ENCODE assay signal across 8 mouse cellular contexts in the genomic region with DNA sequence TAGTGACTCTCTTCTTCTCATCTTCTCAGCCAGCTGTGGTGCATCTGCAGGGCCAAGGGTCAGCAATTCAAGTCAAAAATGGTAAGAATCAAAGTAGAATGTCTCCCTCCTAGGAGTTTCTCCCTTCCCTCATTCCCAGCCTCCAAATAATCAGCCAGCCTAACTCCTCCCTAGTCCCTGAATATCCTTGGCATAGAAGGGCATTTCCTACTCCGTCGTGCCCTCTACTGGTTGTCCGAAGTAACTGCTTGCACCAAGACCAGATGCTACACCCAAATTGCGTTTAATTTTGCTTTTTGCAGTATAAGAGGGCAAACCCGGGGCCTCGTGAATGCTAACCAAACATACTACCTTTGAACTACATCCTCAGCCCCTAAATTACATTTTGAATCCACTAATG. TPM values are rescaled to one million over a fixed set of nuclear protein-coding genes. Genes with fewer than 3 reads are reported as not detected.
DNase-seq lines count a peak whose midpoint lies in the region; ATAC-seq and TF ChIP-seq lines count a peak whose summit lies in the region.
"Had no signal": no experiment of that assay in that cellular context is flagged by ENCODE, and none has a peak within 500 bp of the region (broad histone marks: within the 10 kb centered on the region; RNA-seq: fewer than 3 reads in every experiment).

No protein-coding gene starts in this region.

- no peaks in the 10 kb centered on the region for H3K79me2 ChIP-seq in CH12.LX (replicated peaks; ENCODE audit: control insufficient read depth, extremely low read depth, insufficient read depth, poor library complexity, severe bottlenecking)

- H3K4me3 ChIP-seq in kidney, adult 2 months (ENCODE audit: insufficient read depth, low read depth, low read length): no peak overlapping the region
- H3K4me3 ChIP-seq in kidney, embryonic 16.5 days (ENCODE audit: low read length): no peak overlapping the region
- no peak overlapping the region for H3K4me3 ChIP-seq in CH12.LX (replicated peaks in 1 of 3; ENCODE audit: low read depth in 2 of 3, low read length in 2 of 3, poor library complexity in 1 of 3)
- no peak overlapping the region for H3K4me3 ChIP-seq in embryonic facial prominence, embryonic 10.5 days

- no peak for TF ChIP-seq EP300 in CH12.LX (IDR thresholded peaks at IDR 0.05; ENCODE audit: low read length)

- no peaks in the 10 kb centered on the region for H3K4me1 ChIP-seq in kidney, adult 2 months (ENCODE audit: control insufficient read depth, insufficient read depth, low read length)
- no peaks in the 10 kb centered on the region for H3K4me1 ChIP-seq in kidney, embryonic 16.5 days (ENCODE audit: insufficient read depth, low read length)
- H3K4me1 ChIP-seq in CH12.LX (ENCODE audit: control insufficient read depth in 1 of 2, insufficient read depth in 2 of 2): no peaks in the 10 kb centered on the region
- no peaks in the 10 kb centered on the region for H3K4me1 ChIP-seq in embryonic facial prominence, embryonic 10.5 days

- peak; percentile 74 for TF ChIP-seq CTCF in kidney, adult 2 months (conservative IDR thresholded peaks at IDR 0.05; ENCODE audit: insufficient read depth, insufficient read length, low read depth, low read length)
- peak; percentile 38 to 61 for TF ChIP-seq CTCF in CH12.LX (conservative IDR thresholded peaks at IDR 0.05 in 1 of 2, IDR thresholded peaks at IDR 0.05 in 1 of 2; ENCODE audit: low read depth in 2 of 2, low read length in 2 of 2)

- peak; percentile 36 for TF ChIP-seq RAD21 in CH12.LX (IDR thresholded peaks at IDR 0.05; ENCODE audit: low read depth, low read length)

- dilution Hi-C loops in CH12.LX (cut with MboI; ENCODE audit: extremely low pct_ligation_motif_present, extremely low pct_unique_long_range_greater_than_20kb, low sequenced_read_pairs): no loop called here

- 22% methylated on average over 6 of the region's 6 CpGs for WGBS in kidney, adult 2 months
- 32% methylated on average over 6 of the region's 6 CpGs for WGBS in kidney, embryonic 16.5 days
- WGBS in embryonic facial prominence, embryonic 10.5 days: 30% methylated on average over 6 of the region's 6 CpGs

- no peaks in the 10 kb centered on the region for H3K9me3 ChIP-seq in kidney, embryonic 16.5 days (ENCODE audit: low read length)
- H3K9me3 ChIP-seq in CH12.LX (replicated peaks; ENCODE audit: low read length): no peaks in the 10 kb centered on the region
- H3K9me3 ChIP-seq in embryonic facial prominence, embryonic 10.5 days: no peaks in the 10 kb centered on the region

- no peaks in the 10 kb centered on the region for H3K27me3 ChIP-seq in kidney, adult 2 months (replicated peaks; ENCODE audit: control insufficient read depth, insufficient read depth, low read length)
- peaks cover 6% of the 10 kb centered on the region for H3K27me3 ChIP-seq in kidney, embryonic 16.5 days (ENCODE audit: insufficient read depth, low read length)
- no peaks in the 10 kb centered on the region for H3K27me3 ChIP-seq in CH12.LX (replicated peaks)
- peaks cover 73% of the 10 kb centered on the region for H3K27me3 ChIP-seq in embryonic facial prominence, embryonic 10.5 days (replicated peaks; ENCODE audit: low read depth, poor library complexity, severe bottlenecking)

- H3K4me2 ChIP-seq in kidney, embryonic 16.5 days (replicated peaks; ENCODE audit: low read depth, low read length): no peak overlapping the region
- H3K4me2 ChIP-seq in CH12.LX (ENCODE audit: insufficient read depth, low read depth, poor library complexity, severe bottlenecking): no peak overlapping the region

- in situ Hi-C loops in CH12.LX (cut with MboI; ENCODE audit: low pct_ligation_motif_present, low pct_unique_long_range_greater_than_20kb, low sequenced_read_pairs): no loop called here

- no peak overlapping the region for H3K9ac ChIP-seq in kidney, embryonic 16.5 days (replicated peaks; ENCODE audit: low read length)
- H3K9ac ChIP-seq in CH12.LX (ENCODE audit: insufficient read depth, low read depth): no peak overlapping the region

- H3K27ac ChIP-seq in kidney, adult 2 months (ENCODE audit: insufficient read depth, low read depth, low read length): no peak overlapping the region
- H3K27ac ChIP-seq in kidney, embryonic 16.5 days (ENCODE audit: low read length): no peak overlapping the region
- H3K27ac ChIP-seq in CH12.LX (ENCODE audit: insufficient read depth, low read depth): no peak overlapping the region
- no peak overlapping the region for H3K27ac ChIP-seq in embryonic facial prominence, embryonic 10.5 days (replicated peaks)

- TF ChIP-seq POLR2A in kidney, adult 2 months (IDR thresholded peaks at IDR 0.05; ENCODE audit: low read depth, low read length): no peak
- TF ChIP-seq POLR2A in CH12.LX (IDR thresholded peaks at IDR 0.05; ENCODE audit: low read depth, low read length): no peak

- peak; percentile 17 for DNase-seq in kidney, adult 2 months
- peak; percentile 17 for DNase-seq in CH12.LX (ENCODE audit: extremely low read depth)
- DNase-seq in Muller cell, postnatal 12 days (ENCODE audit: inconsistent ontology term): peak; percentile 1
- peak; percentile 39 for DNase-seq in embryonic facial prominence, embryonic 10.5 days (ENCODE audit: low spot score)
- DNase-seq in layer of hippocampus, postnatal 14 days (ENCODE audit: low spot score in 2 of 2): peak; percentile 6 to 26
- peak; percentile 14 for DNase-seq in retina, postnatal 7 days (ENCODE audit: low read depth, low spot score)

- no peak for ATAC-seq in kidney, embryonic 16.5 days (ENCODE audit: low FRiP score, low TSS enrichment)

- no peaks in the 10 kb centered on the region for H3K36me3 ChIP-seq in kidney, adult 2 months (ENCODE audit: control insufficient read depth, insufficient read depth, low read length)
- no peaks in the 10 kb centered on the region for H3K36me3 ChIP-seq in kidney, embryonic 16.5 days (ENCODE audit: insufficient read depth, low read length)
- H3K36me3 ChIP-seq in CH12.LX (replicated peaks in 1 of 2; ENCODE audit: control insufficient read depth in 1 of 2, insufficient read depth in 1 of 2, low read length in 1 of 2): no peaks in the 10 kb centered on the region
- no peaks in the 10 kb centered on the region for H3K36me3 ChIP-seq in embryonic facial prominence, embryonic 10.5 days (replicated peaks)

TF ChIP-seq in CH12.LX, 34 proteins besides CTCF, POLR2A, EP300 and RAD21:
- TF ChIP-seq USF1 (IDR thresholded peaks at IDR 0.05; ENCODE audit: low read depth, low read length): no peak
- TF ChIP-seq SMC3 (IDR thresholded peaks at IDR 0.05; ENCODE audit: low read depth, low read length): peak; percentile 42
TF ChIP-seq in CH12.LX: peak in this region for 1.

RNA-seq across cellular contexts. Expression of a gene that starts 36.5 kb away (rescaled TPM):
- polyA plus RNA-seq in kidney, adult 2 months (2012; rRNA removed): not detected in 2 replicates
- polyA plus RNA-seq in kidney, embryonic 16.5 days (2015; fragmentation: Nextera tagmentation; extraction: Ambion mirVana): not detected in 2 replicates
- total RNA-seq in CH12.LX (2012; rRNA removed) (not detected in 2 replicates), CH12.LX (2014; rRNA removed) (not detected in 2 replicates)
- not detected in 2 replicates for polyA plus RNA-seq in CH12.LX (2012; ENCODE audit: insufficient read length, low read depth)
- polyA plus RNA-seq in embryonic facial prominence, embryonic 10.5 days (2016; fragmentation: Nextera tagmentation; extraction: Ambion mirVana): not detected in 2 replicates
- not detected for total RNA-seq in layer of hippocampus, postnatal 14 days (2021)
- polyA plus RNA-seq: liver, embryonic 16.5 days had no signal

RNA-seq across cellular contexts. Expression of a gene that starts 50.2 kb away (rescaled TPM):
- polyA plus RNA-seq in kidney, adult 2 months (2012; rRNA removed): 0.54 and 0.70 TPM in 2 replicates
- polyA plus RNA-seq in kidney, embryonic 16.5 days (2015; fragmentation: Nextera tagmentation; extraction: Ambion mirVana): 0.54 and 0.71 TPM in 2 replicates
- total RNA-seq in CH12.LX (2012; rRNA removed): 0.92 and 1.1 TPM in 2 replicates
- total RNA-seq in CH12.LX (2014; rRNA removed): 1.0 and 2.0 TPM in 2 replicates
- 0.50 and 0.67 TPM in 2 replicates for polyA plus RNA-seq in CH12.LX (2012; ENCODE audit: insufficient read length, low read depth)
- 0.70 and 0.71 TPM in 2 replicates for polyA plus RNA-seq in embryonic facial prominence, embryonic 10.5 days (2016; fragmentation: Nextera tagmentation; extraction: Ambion mirVana)
- under 1 TPM in 1 of 2 experiments, not detected in 1; 0.16 TPM for total RNA-seq in layer of hippocampus, postnatal 14 days (2021)
